Mouse (Mus musculus) ES-E14 (cell line): ENCODE data around the gene Disc1. TPM values are rescaled to one million over a fixed set of nuclear protein-coding genes. Genes with fewer than 3 reads are reported as not detected.

Experiments used
- DNase-seq: peaks from one replicate; pipeline ENCODE4 v3.0.0-alpha.2; 2013; ENCODE audit warnings: low read depth, low spot score
- H3K27ac ChIP-seq: 2 replicates; pipeline ENCODE4 v1.5.1; 2012; ENCODE audit warnings: low read depth, mild to moderate bottlenecking, low read length, moderate library complexity, mixed read lengths; ENCODE audit not compliant: poor library complexity, insufficient read depth, severe bottlenecking
- H3K36me3 ChIP-seq: 2 replicates; pipeline ENCODE4 v1.6.1; 2012; ENCODE audit warnings: mild to moderate bottlenecking, low read length, moderate library complexity, mixed read lengths; ENCODE audit not compliant: control insufficient read depth, poor library complexity, insufficient read depth, severe bottlenecking
- H3K4me1 ChIP-seq, 2 experiments: fragments of 150-350 bp in 1 of 2; sonication (generic) in 1 of 2; 2 replicates each; pipeline ENCODE4 v1.6.1; 2012; ENCODE audit warnings: low read length in 2 of 2, mild to moderate bottlenecking in 1 of 2, mixed read lengths in 1 of 2; ENCODE audit not compliant: control insufficient read depth in 2 of 2, insufficient read depth in 2 of 2, poor library complexity in 1 of 2
- H3K4me3 ChIP-seq, 2 experiments: fragments of 150-350 bp in 1 of 2; sonication (generic) in 1 of 2; 2 replicates each; pipeline ENCODE4 v1.5.1; 2012; ENCODE audit warnings: low read length in 2 of 2, low read depth in 1 of 2, mild to moderate bottlenecking in 1 of 2, mixed read lengths in 1 of 2; ENCODE audit not compliant: insufficient read depth in 1 of 2, poor library complexity in 1 of 2, severe bottlenecking in 1 of 2
- H3K9ac ChIP-seq: 2 replicates; pipeline ENCODE4 v1.6.1; 2012; ENCODE audit warnings: low read depth, mild to moderate bottlenecking, low read length, mixed read lengths; ENCODE audit not compliant: poor library complexity, insufficient read depth, severe bottlenecking
- H3K9me3 ChIP-seq: fragments of 150-350 bp; sonication (generic); 2 replicates; pipeline ENCODE4 v1.6.1; 2012; ENCODE audit warnings: low read depth, mild to moderate bottlenecking, low read length; ENCODE audit not compliant: control insufficient read depth, insufficient read depth
- CHD2 ChIP-seq: IDR thresholded peaks from 2 replicates; pipeline ENCODE4 v1.6.1; 2014; ENCODE audit warnings: mild to moderate bottlenecking, low read depth, low read length, inconsistent platforms
- HCFC1 ChIP-seq: IDR thresholded peaks from 2 replicates; pipeline ENCODE4 v1.6.1; 2012; ENCODE audit warnings: low read length, inconsistent platforms, borderline replicate concordance; ENCODE audit not compliant: insufficient read depth
- MAFK ChIP-seq: IDR thresholded peaks from 2 replicates; pipeline ENCODE4 v1.6.1; 2014; ENCODE audit warnings: mild to moderate bottlenecking, low read depth, low read length, inconsistent platforms; ENCODE audit not compliant: insufficient read depth
- ZC3H11A ChIP-seq: IDR thresholded peaks from 2 replicates; pipeline ENCODE4 v1.6.1; 2012; ENCODE audit warnings: low read depth, mild to moderate bottlenecking, inconsistent platforms, low read length, borderline replicate concordance
- ZNF384 ChIP-seq: IDR thresholded peaks from 2 replicates; pipeline ENCODE4 v1.6.1; 2012; ENCODE audit warnings: low read depth, low read length, inconsistent platforms
- in situ Hi-C, 2 experiments: fragments of 600-800 bp; cut with MboI; formaldehyde crosslinking; loops; one replicate each; pipeline ENCODE4 v1.15.1; 2025; ENCODE audit warnings: low sequenced_read_pairs in 2 of 2, inconsistent platforms in 1 of 2; ENCODE audit not compliant: unreplicated experiment in 2 of 2
- total RNA-seq: library from RNA; depleted of rRNA; stranded (reverse); fragments of 300-350 nt; gene quantifications from 2 replicates; pipeline ENCODE4 v1.2.3, GENCODE M21; 2012

Gene Disc1
- total RNA-seq, 1 experiment, result 2.7 TPM

GRCm38 (mm10) chr8:125166545-125166944 lies 112.5 kb downstream of the Disc1 start:
- Histone ChIP-seq H3K36me3 (no peaks in the 10 kb centered on the region), H3K9me3 (no peaks in the 10 kb centered on the region), H3K27ac (no peak overlapping the region), H3K4me1 (no peaks in the 10 kb centered on the region), H3K9ac (no peak overlapping the region), H3K4me3 (no peak overlapping the region)
- no peak for DNase-seq
- in situ Hi-C loops, result no loop called here
- no peak for TF ChIP-seq MAFK
- no peak for TF ChIP-seq HCFC1
- TF ChIP-seq ZC3H11A, result no peak
- TF ChIP-seq CHD2, result no peak
- no peak for TF ChIP-seq ZNF384

- Histone ChIP-seq H3K4me1 (no peaks in the 10 kb centered on the region), H3K9me3 (no peaks in the 10 kb centered on the region), H3K4me3 (no peak overlapping the region), H3K9ac (no peak overlapping the region), H3K27ac (no peak overlapping the region), H3K36me3 (no peaks in the 10 kb centered on the region)
- in situ Hi-C loops, result no loop called here
- DNase-seq, result no peak
- no peak for TF ChIP-seq ZC3H11A
- no peak for TF ChIP-seq CHD2
- no peak for TF ChIP-seq MAFK
- TF ChIP-seq ZNF384, result no peak
- no peak for TF ChIP-seq HCFC1
These were observed 113.0 kb downstream of the Disc1 start for GRCm38 (mm10) chr8:125166988-125167387.

- H3K27ac ChIP-seq, result no peak overlapping the region
- no peak overlapping the region for H3K9ac ChIP-seq
- no peaks in the 10 kb centered on the region for H3K36me3 ChIP-seq
- in situ Hi-C loops, result no loop called here
- no peaks in the 10 kb centered on the region for H3K4me1 ChIP-seq
- H3K9me3 ChIP-seq, result no peaks in the 10 kb centered on the region
- H3K4me3 ChIP-seq, result no peak overlapping the region
- TF ChIP-seq HCFC1 (no peak), MAFK (no peak), ZC3H11A (no peak), CHD2 (no peak), ZNF384 (no peak)
- DNase-seq, result no peak
These were observed 115.6 kb downstream of the Disc1 start for GRCm38 (mm10) chr8:125169628-125170027.

GRCm38 (mm10) chr8:125171531-125171930 lies 117.5 kb downstream of the Disc1 start:
- no peaks in the 10 kb centered on the region for H3K4me1 ChIP-seq
- no peaks in the 10 kb centered on the region for H3K36me3 ChIP-seq
- H3K9ac ChIP-seq, result no peak overlapping the region
- no peak for DNase-seq
- no peak overlapping the region for H3K4me3 ChIP-seq
- in situ Hi-C loops, result no loop called here
- TF ChIP-seq ZC3H11A (no peak), HCFC1 (no peak), MAFK (no peak), CHD2 (no peak), ZNF384 (no peak)
- H3K27ac ChIP-seq, result no peak overlapping the region
- H3K9me3 ChIP-seq, result no peaks in the 10 kb centered on the region

GRCm38 (mm10) chr8:125174237-125174636 lies 120.2 kb downstream of the Disc1 start:
- Histone ChIP-seq H3K9ac (no peak overlapping the region), H3K4me1 (0 out of 4 replicates have a peak, but pooled peaks cover 0 to 1% of the 10 kb centered on the region in 2 experiments), H3K4me3 (no peak overlapping the region), H3K9me3 (no peaks in the 10 kb centered on the region), H3K36me3 (no peaks in the 10 kb centered on the region), H3K27ac (no peak overlapping the region)
- in situ Hi-C loops, result no loop called here
- DNase-seq, result no peak
- TF ChIP-seq CHD2 (no peak), ZNF384 (no peak), ZC3H11A (no peak)
